Mouse (Mus musculus): ENCODE data around the gene Ints5. TPM values are rescaled to one million over a fixed set of nuclear protein-coding genes. Genes with fewer than 3 reads are reported as not detected.

Gene Ints5
- total and polyA plus RNA-seq, 2 experiments from 2014 or later: 20.2 to 37.8 TPM

- ATAC-seq (ENCODE audit: low FRiP score) (no peak), DNase-seq (ENCODE audit: low spot score) (no peak)
- Histone ChIP-seq H3K4me1 (ENCODE audit: insufficient read depth, low read length) (no peaks in the 10 kb centered on the region), H3K36me3 (ENCODE audit: insufficient read depth, low read length) (0 out of 2 replicates have a peak, but pooled peaks cover 5% of the 10 kb centered on the region), H3K9me3 (ENCODE audit: low read length) (no peaks in the 10 kb centered on the region), H3K27me3 (ENCODE audit: insufficient read depth, low read length) (no peaks in the 10 kb centered on the region), H3K4me3 (ENCODE audit: low read depth, low read length) (peak overlapping the region; percentile 67), H3K27ac (ENCODE audit: low read depth, low read length) (no peak overlapping the region), H3K4me2 (ENCODE audit: low read depth, low read length, poor library complexity, severe bottlenecking) (peak overlapping the region; percentile 74), H3K9ac (replicated peaks; ENCODE audit: low read length, poor library complexity, severe bottlenecking) (peak overlapping the region; percentile 79)
- 10% methylated on average over 3 of the region's 3 CpGs for WGBS
- TF ChIP-seq CTCF (IDR thresholded peaks at IDR 0.05): no peak
These were observed 11.8 kb upstream of the Ints5 start for GRCm38 (mm10) chr19:8881034-8881392.

- Histone ChIP-seq H3K4me1 (ENCODE audit: insufficient read depth, low read length) (peaks cover 4% of the 10 kb centered on the region), H3K9ac (replicated peaks; ENCODE audit: low read length, poor library complexity, severe bottlenecking) (no peak within 1 kb of the TSS), H3K4me3 (ENCODE audit: low read depth, low read length) (no peak within 1 kb of the TSS), H3K27me3 (ENCODE audit: insufficient read depth, low read length) (no peaks in the 10 kb centered on the region), H3K4me2 (ENCODE audit: low read depth, low read length, poor library complexity, severe bottlenecking) (no peak within 1 kb of the TSS), H3K27ac (ENCODE audit: low read depth, low read length) (no peak within 1 kb of the TSS), H3K9me3 (ENCODE audit: low read length) (no peaks in the 10 kb centered on the region), H3K36me3 (ENCODE audit: insufficient read depth, low read length) (no peaks in the 10 kb centered on the region)
- ATAC-seq (ENCODE audit: low FRiP score): no peak
- DNase-seq (ENCODE audit: low spot score): no peak
- WGBS: 69% methylated on average over 3 of the region's 3 CpGs
- no peak for TF ChIP-seq CTCF (IDR thresholded peaks at IDR 0.05)
These were observed 9.2 kb upstream of the Ints5 start, which contains the start of the genes Lbhd1 and Gm49403 for GRCm38 (mm10) chr19:8883616-8884015. TSS of gene Lbhd1 (plus strand) at chr19:8883732. TSS of gene Gm49403 (plus strand) at chr19:8883930.

GRCm38 (mm10) chr19:8886916-8887584 lies 5.8 kb upstream of the Ints5 start:
- DNase-seq (ENCODE audit: low spot score) (no peak), ATAC-seq (ENCODE audit: low FRiP score) (no peak)
- TF ChIP-seq CTCF (IDR thresholded peaks at IDR 0.05): no peak
- Histone ChIP-seq H3K27me3 (ENCODE audit: insufficient read depth, low read length) (no peaks in the 10 kb centered on the region), H3K4me1 (ENCODE audit: insufficient read depth, low read length) (peaks cover 4% of the 10 kb centered on the region), H3K9ac (replicated peaks; ENCODE audit: low read length, poor library complexity, severe bottlenecking) (no peak overlapping the region), H3K36me3 (ENCODE audit: insufficient read depth, low read length) (no peaks in the 10 kb centered on the region), H3K4me2 (ENCODE audit: low read depth, low read length, poor library complexity, severe bottlenecking) (no peak overlapping the region), H3K27ac (ENCODE audit: low read depth, low read length) (no peak overlapping the region), H3K4me3 (ENCODE audit: low read depth, low read length) (no peak overlapping the region), H3K9me3 (ENCODE audit: low read length) (no peaks in the 10 kb centered on the region)
- 62% methylated on average over 1 of the region's 1 CpGs for WGBS

GRCm38 (mm10) chr19:8887585-8888463 lies 5.0 kb upstream of the Ints5 start:
- no peak for DNase-seq (ENCODE audit: low spot score)
- no peak for TF ChIP-seq CTCF (IDR thresholded peaks at IDR 0.05)
- H3K9me3 ChIP-seq (ENCODE audit: low read length): no peaks in the 10 kb centered on the region
- peak overlapping the region; percentile 52 for H3K4me3 ChIP-seq (ENCODE audit: low read depth, low read length)
- ATAC-seq (ENCODE audit: low FRiP score): no peak
- H3K9ac ChIP-seq (replicated peaks; ENCODE audit: low read length, poor library complexity, severe bottlenecking): peak overlapping the region; percentile 70
- H3K36me3 ChIP-seq (ENCODE audit: insufficient read depth, low read length): no peaks in the 10 kb centered on the region
- H3K27me3 ChIP-seq (ENCODE audit: insufficient read depth, low read length): no peaks in the 10 kb centered on the region
- peak overlapping the region; percentile 59 for H3K4me2 ChIP-seq (ENCODE audit: low read depth, low read length, poor library complexity, severe bottlenecking)
- H3K27ac ChIP-seq (ENCODE audit: low read depth, low read length): peak overlapping the region; percentile 55; the same call in 1 of the 2 replicates
- WGBS: 16% methylated on average over 19 of the region's 19 CpGs
- peaks cover 4% of the 10 kb centered on the region for H3K4me1 ChIP-seq (ENCODE audit: insufficient read depth, low read length)

- Histone ChIP-seq H3K4me3 (ENCODE audit: low read depth, low read length) (peak within 1 kb of the TSS; percentile 52), H3K36me3 (ENCODE audit: insufficient read depth, low read length) (no peaks in the 10 kb centered on the region), H3K9me3 (ENCODE audit: low read length) (no peaks in the 10 kb centered on the region), H3K27ac (ENCODE audit: low read depth, low read length) (peak within 1 kb of the TSS; percentile 77), H3K9ac (replicated peaks; ENCODE audit: low read length, poor library complexity, severe bottlenecking) (peak within 1 kb of the TSS; percentile 70), H3K27me3 (ENCODE audit: insufficient read depth, low read length) (no peaks in the 10 kb centered on the region), H3K4me2 (ENCODE audit: low read depth, low read length, poor library complexity, severe bottlenecking) (peak within 1 kb of the TSS; percentile 59), H3K4me1 (ENCODE audit: insufficient read depth, low read length) (peaks cover 4% of the 10 kb centered on the region)
- TF ChIP-seq CTCF (IDR thresholded peaks at IDR 0.05): no peak
- peak; percentile 95 for ATAC-seq (ENCODE audit: low FRiP score)
- under 1% methylated on average over 58 of the region's 58 CpGs for WGBS
- DNase-seq (ENCODE audit: low spot score): peak; percentile 98
These were observed 4.1 kb upstream of the Ints5 start, which contains the start of the genes 1810009A15Rik and Gm49416 for GRCm38 (mm10) chr19:8888511-8889385. TSS of gene 1810009A15Rik (plus strand) at chr19:8888853. TSS of gene Gm49416 (plus strand) at chr19:8888926.

Data from midbrain, postnatal 0 days (tissue).